Mouse (Mus musculus) gastrocnemius, postnatal 14 days (tissue): ENCODE measurements around the gene Bmp8a. TPM values are rescaled to one million over a fixed set of nuclear protein-coding genes. Genes with fewer than 3 reads are reported as not detected.
A peak's percentile ranks its signal among the peaks of the same experiment; 100 is the strongest.
"Not testable (repeated sequence)": the region's sequence is repeated elsewhere in the genome, so short reads cannot be mapped to it uniquely, and the experiment has no call there.

Experiments used
- DNase-seq: peaks from one replicate; pipeline ENCODE4 v3.0.0; 2021; ENCODE audit warnings: mixed read lengths
- intact Hi-C: fragments of 180-260 bp; cut with DNase I; formaldehyde crosslinking; loops from one replicate; pipeline ENCODE4 v1.15.1; 2025; ENCODE audit warnings: low total_unique reads
- total RNA-seq, 2 experiments: library from RNA; stranded (reverse); gene quantifications; 2 replicates each; pipeline ENCODE4 v1.2.3; 2021

The Bmp8a gene
- total RNA-seq, 2 experiments from 2014 or later = 0.08 to 0.60 TPM

DNA sequence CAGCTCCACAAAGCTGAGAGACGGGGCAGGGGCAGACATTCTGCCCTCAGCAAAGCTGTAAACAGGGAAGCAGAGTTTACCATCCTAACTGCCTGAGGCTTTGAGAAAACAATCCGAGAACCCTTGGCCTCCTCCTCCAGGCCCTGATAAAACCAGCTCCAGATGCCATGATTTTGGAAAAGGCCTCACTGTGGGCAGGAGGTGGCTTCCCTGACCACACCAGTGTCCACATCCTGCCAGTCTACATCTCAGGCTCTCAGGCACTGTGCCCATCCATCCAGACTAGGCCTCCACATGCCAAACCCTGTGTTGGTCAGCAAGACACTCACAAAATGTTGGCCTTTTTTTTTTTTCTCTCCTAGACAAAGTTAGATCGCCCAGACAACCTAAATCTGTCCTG lies 8.9 kb downstream of the Bmp8a start:
- intact Hi-C loops = no loop called here
- no peak for DNase-seq

DNA sequence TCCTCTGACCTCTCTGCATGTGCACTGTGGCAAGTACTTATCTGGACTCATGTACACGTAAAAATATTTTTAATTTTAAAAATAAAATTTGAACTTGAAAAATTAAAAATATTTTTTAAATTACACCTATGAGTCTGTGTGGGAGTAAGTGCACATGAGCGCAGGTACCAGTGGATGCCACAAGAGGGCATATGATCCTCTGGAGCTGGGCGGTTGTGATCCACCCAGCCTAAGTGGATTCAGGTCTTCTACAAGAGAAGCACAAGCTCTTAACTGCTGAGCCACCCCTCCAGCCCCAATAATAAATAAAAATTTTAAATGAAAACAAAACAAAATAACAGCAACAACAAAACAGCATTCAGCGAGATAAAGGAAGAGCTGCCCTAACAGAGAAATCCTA lies 9.9 kb downstream of the Bmp8a start:
- intact Hi-C loops = no loop called here
- DNase-seq = no peak

DNA sequence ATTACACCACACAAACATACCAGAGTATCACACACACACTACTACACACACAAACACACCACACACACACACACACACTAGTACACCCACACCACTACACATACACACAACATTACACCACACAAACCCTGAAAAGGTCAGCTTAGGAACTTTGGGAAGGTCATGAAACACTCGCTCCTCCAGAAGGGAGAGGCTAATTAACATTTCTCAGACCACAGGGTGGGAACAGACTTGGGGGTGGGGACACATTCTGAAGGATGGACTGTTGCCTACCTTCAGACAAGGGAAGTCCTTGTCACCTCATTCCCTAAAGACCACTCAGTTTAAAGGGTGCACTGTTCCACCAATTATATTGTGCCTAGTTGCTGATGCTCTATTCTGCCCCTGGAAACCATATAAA lies 11.1 kb downstream of the Bmp8a start:
- intact Hi-C loops, DNase-seq: not testable (repeated sequence)

- DNase-seq = no peak
- intact Hi-C loops = no loop called here
These were observed 11.7 kb downstream of the Bmp8a start for GRCm38 (mm10) chr4:123331326-123331725.

DNA sequence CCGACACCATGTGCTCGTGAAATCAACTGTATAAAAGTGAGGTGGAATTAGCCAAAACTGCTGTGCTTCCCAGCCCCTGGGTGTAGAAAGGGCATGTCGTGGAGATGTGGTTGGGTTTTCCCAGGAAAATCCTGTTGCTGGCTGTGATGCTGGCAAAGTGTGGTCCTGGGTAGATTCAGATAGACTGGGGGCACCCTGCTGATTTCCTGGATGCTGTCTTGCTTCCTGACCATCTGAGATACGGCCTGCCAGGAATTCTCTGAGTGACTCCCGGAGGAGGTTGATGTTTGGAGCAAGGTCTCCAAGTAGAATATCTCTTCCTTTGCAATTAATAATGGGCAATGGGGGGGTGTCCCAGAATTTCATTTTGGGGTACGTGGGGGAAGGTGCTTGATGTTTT lies 14.1 kb downstream of the Bmp8a start:
- intact Hi-C loops = no loop called here
- DNase-seq = no peak

- DNase-seq = no peak
- intact Hi-C loops = no loop called here
These were observed 15.4 kb downstream of the Bmp8a start for GRCm38 (mm10) chr4:123327630-123328029.

GRCm38 (mm10) chr4:123326087-123326486 lies 17.0 kb downstream of the Bmp8a start:
- intact Hi-C loops = no loop called here
- DNase-seq = no peak

GRCm38 (mm10) chr4:123323534-123323933 lies 19.5 kb downstream of the Bmp8a start, which contains the start of gene Oxct2a:
Gene Oxct2a, minus strand, starts transcription at chr4:123323634.
- DNase-seq = no peak
- intact Hi-C loops = no loop called here

GRCm38 (mm10) chr4:123322910-123323309 lies 20.1 kb downstream of the Bmp8a start:
- DNase-seq, intact Hi-C loops: not testable (repeated sequence)

DNA sequence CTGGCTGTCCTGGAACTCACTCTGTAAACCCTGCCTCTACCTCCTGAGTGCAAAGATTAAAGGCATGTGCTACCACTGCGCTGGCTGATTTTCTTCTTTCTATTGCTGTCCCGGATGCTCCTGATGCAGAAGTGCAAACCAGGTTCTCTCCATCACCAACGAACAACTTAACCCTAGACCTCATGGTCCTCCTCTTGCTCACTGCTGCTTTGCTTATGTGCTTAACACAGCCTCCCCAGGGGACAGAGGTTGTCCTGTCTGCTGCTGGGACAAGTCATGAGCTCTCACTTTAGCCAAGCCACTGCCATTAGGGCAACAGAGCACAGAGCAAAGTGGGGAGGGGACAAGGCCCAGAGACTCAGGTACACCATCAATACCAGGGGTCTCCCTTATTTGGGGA lies 28.6 kb downstream of the Bmp8a start:
- no peak for DNase-seq
- intact Hi-C loops = no loop called here

- intact Hi-C loops = no loop called here
- no peak for DNase-seq
These were observed 30.0 kb downstream of the Bmp8a start for GRCm38 (mm10) chr4:123313010-123313409.

- intact Hi-C loops = no loop called here
- DNase-seq = no peak
These were observed 31.2 kb downstream of the Bmp8a start for GRCm38 (mm10) chr4:123311845-123312244.

DNA sequence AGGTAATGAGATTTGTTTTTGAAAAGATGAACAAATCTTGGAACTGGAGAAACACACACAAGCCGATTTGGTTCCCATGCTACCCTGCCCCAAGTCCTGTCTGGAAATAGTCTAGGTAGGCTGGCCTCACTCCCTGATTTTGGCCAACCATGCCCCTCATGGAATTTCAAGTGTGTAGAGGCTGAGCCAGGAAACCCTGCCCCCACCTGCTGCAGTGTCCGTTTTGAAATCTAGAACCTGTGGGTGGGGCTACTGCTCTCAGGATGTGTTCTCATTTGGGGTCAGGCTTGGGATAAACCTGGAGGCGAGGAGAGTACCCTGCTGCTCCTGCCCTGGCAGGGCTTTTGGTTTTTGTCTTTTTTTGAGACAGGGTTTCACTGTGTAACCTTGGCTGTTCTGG lies 34.8 kb downstream of the Bmp8a start:
- DNase-seq = peak; percentile 21
- intact Hi-C loops = loop anchor here (5.0 kb wide), 1 partner anchor 34 kb away; the partner anchor contains the start of gene Bmp8a

GRCm38 (mm10) chr4:123306999-123307398 lies 36.1 kb downstream of the Bmp8a start:
- intact Hi-C loops = loop anchor here (5.0 kb wide), 1 partner anchor 35 kb away; the partner anchor contains the start of gene Bmp8a
- no peak for DNase-seq

- intact Hi-C loops = loop anchor here (5.0 kb wide), 1 partner anchor 37 kb away; the partner anchor contains the start of gene Bmp8a
- DNase-seq = no peak
These were observed 37.3 kb downstream of the Bmp8a start for GRCm38 (mm10) chr4:123305789-123306188.

GRCm38 (mm10) chr4:123298980-123299670 lies 43.9 kb downstream of the Bmp8a start:
- DNase-seq = peak; percentile 59
- intact Hi-C loops = no loop called here

DNA sequence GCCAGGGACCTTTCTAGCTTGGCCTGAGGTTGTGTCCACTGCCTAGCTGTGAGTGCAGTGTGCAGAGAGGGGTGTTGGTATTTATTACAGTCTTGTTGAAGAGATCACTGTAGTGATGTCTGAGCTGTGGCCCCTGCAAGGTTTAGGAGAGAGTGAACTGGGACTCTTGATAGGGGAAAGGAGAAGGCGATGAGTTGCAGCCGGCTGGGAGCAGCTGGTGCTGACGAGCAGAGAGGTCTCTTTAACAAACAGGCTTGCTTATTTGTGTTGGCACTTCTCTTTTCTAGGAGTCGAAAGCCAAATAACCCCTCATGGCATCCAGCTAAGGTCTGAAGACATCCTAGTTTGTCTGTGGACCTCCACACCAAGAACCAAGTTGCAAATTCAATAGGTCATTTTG lies 44.8 kb downstream of the Bmp8a start:
- intact Hi-C loops = no loop called here
- no peak for DNase-seq

DNA sequence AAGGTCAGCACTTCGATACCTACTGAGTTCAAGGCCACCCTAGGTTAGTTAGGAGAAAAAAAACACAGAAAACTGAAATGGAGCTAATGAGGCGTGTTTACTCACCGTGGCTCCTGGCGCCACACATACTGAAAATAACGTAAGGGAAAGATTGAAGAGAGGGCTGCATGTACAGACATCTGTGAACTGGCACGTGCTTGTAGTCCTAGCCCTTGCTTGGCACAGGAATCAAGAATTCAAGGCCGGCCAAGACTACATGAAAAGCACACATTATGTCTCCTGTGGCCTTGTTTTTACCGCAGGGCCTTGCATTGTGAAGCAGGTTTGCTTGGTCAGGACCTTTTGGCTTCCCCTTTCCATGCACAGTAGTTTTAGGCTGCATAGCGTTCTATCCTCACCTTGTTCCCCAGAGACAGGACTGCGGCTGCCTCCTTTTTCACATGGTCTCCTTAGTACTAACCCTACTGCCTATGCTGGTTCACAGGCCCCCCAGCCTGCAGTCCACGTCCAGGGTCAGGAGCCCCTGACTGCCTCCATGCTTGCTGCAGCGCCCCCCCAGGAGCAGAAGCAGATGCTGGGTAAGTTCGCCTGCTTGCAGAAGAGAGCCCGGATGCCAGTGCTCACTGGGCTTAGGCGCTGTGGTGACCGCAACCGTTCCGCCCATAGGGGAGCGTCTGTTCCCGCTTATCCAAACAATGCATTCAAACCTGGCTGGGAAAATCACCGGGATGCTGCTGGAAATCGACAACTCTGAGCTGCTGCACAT lies 45.7 kb downstream of the Bmp8a start:
- intact Hi-C loops = no loop called here
- DNase-seq = no peak

- intact Hi-C loops = no loop called here
- no peak for DNase-seq
These were observed 46.9 kb downstream of the Bmp8a start for GRCm38 (mm10) chr4:123296148-123296534.

- peak; percentile 31 for DNase-seq
- intact Hi-C loops = no loop called here
These were observed 47.4 kb downstream of the Bmp8a start for GRCm38 (mm10) chr4:123295516-123296147.
